Mouse (Mus musculus) retina, postnatal 1 day (tissue): ENCODE results near the gene Kidins220.

Source experiments
- DNase-seq: peaks from one replicate; pipeline ENCODE4 v3.0.0-alpha.2; 2012

Gene Kidins220

GRCm38 (mm10) chr12:24974446-24975114, at the start of gene Kidins220:
Kidins220 (plus strand) TSS chr12:24974925.
- DNase-seq, result peak; percentile 95

- DNase-seq, result no peak
Observed at GRCm38 (mm10) chr12:24925276-24925675, 49.4 kb upstream of the Kidins220 start.

- DNase-seq, result no peak
Observed at GRCm38 (mm10) chr12:24925684-24926083, 49.0 kb upstream of the Kidins220 start.

GRCm38 (mm10) chr12:24928051-24928748, 46.5 kb upstream of the Kidins220 start:
- peak; percentile 51 for DNase-seq

GRCm38 (mm10) chr12:24929043-24929442, 45.7 kb upstream of the Kidins220 start:
- DNase-seq, result no peak

GRCm38 (mm10) chr12:24930760-24931159, 44.0 kb upstream of the Kidins220 start:
- no peak for DNase-seq

GRCm38 (mm10) chr12:24932120-24932519, 42.6 kb upstream of the Kidins220 start:
- DNase-seq, result no peak

- no peak for DNase-seq
Observed at GRCm38 (mm10) chr12:24933206-24933775, 41.4 kb upstream of the Kidins220 start.

GRCm38 (mm10) chr12:24933996-24934395, 40.7 kb upstream of the Kidins220 start:
- DNase-seq, result no peak

- DNase-seq, result no peak
Observed at GRCm38 (mm10) chr12:24936281-24936680, 38.4 kb upstream of the Kidins220 start.

GRCm38 (mm10) chr12:24939372-24939771, 35.4 kb upstream of the Kidins220 start:
- no peak for DNase-seq

GRCm38 (mm10) chr12:24942619-24943287, 32.0 kb upstream of the Kidins220 start:
- DNase-seq, result no peak

GRCm38 (mm10) chr12:24943427-24943826, 31.3 kb upstream of the Kidins220 start:
- no peak for DNase-seq

- DNase-seq, result no peak
Observed at GRCm38 (mm10) chr12:24944597-24944996, 30.1 kb upstream of the Kidins220 start.

GRCm38 (mm10) chr12:24947065-24947464, 27.7 kb upstream of the Kidins220 start:
- no peak for DNase-seq

GRCm38 (mm10) chr12:24948344-24948743, 26.4 kb upstream of the Kidins220 start:
- peak; percentile 73 for DNase-seq

GRCm38 (mm10) chr12:24950376-24951046, 24.2 kb upstream of the Kidins220 start:
- DNase-seq, result peak; percentile 51

- DNase-seq, result peak; percentile 76
Observed at GRCm38 (mm10) chr12:24952147-24952546, 22.6 kb upstream of the Kidins220 start.

- no peak for DNase-seq
Observed at GRCm38 (mm10) chr12:24955137-24955536, 19.6 kb upstream of the Kidins220 start.

GRCm38 (mm10) chr12:24958526-24958925, 16.2 kb upstream of the Kidins220 start:
- DNase-seq, result no peak

- DNase-seq, result no peak
Observed at GRCm38 (mm10) chr12:24961821-24962220, 12.9 kb upstream of the Kidins220 start.

GRCm38 (mm10) chr12:24962362-24962967, 12.3 kb upstream of the Kidins220 start:
- DNase-seq, result no peak
